Mouse (Mus musculus): Measurements from ENCODE around the gene Xpo4. TPM values are rescaled to one million over a fixed set of nuclear protein-coding genes. Genes with fewer than 3 reads are reported as not detected.

Xpo4 gene
- polyA plus RNA-seq, 1 experiment from 2014 or later = 20.4 TPM

DNA sequence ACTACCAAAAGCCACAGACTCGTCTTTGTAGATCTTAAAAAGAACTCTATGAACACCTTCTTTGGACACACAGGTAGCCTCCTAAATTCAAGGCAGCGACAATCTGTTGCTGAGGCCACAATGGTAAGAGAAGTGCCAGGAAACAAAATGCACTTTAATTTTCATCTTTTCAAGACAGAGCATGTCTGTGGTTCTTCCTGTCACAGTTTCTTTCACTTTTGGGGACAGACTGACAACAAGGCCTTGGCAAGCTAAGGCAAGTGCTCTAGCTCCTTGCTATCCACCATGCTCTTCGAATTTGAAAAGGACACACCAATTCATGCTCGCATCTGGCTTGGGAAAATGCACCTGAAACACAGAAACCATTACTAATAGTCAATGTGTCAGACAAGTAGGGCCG, 72.0 kb downstream of the Xpo4 start:
- H3K9me3 ChIP-seq = no peaks in the 10 kb centered on the region
- H3K9ac ChIP-seq = no peak overlapping the region
- no peak overlapping the region for H3K4me2 ChIP-seq
- no peak overlapping the region for H3K27ac ChIP-seq
- H3K27me3 ChIP-seq (replicated peaks) = no peaks in the 10 kb centered on the region
- H3K4me1 ChIP-seq = no peaks in the 10 kb centered on the region
- no peak overlapping the region for H3K4me3 ChIP-seq (replicated peaks)
- peaks cover 39% of the 10 kb centered on the region; the same call in 1 of the 2 replicates for H3K36me3 ChIP-seq
- ATAC-seq (ENCODE audit: insufficient read depth, low FRiP score, low read depth) = no peak
- WGBS = 92% methylated on average over 5 of the region's 5 CpGs

DNA sequence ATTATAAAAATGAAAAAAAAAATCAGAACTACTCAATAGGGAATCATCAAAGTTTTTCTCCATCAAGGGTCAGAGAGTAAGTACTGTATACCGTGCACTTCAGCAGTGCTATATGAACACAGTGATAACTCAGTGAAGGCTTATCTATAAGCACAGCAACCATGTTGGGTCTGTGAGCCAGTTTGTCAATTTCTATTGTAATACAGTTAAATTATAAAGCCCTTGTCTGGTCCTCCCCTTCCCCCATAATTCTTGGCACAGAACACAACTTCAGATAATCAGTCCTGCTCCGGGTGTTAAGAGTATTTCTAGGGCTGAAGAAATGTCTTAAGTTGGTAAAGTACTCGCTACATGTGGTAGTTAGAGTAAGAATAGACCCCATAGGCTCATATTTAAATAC, 73.4 kb downstream of the Xpo4 start:
- H3K9me3 ChIP-seq = no peaks in the 10 kb centered on the region
- H3K4me3 ChIP-seq (replicated peaks) = no peak overlapping the region
- H3K4me2 ChIP-seq = no peak overlapping the region
- peaks cover 39% of the 10 kb centered on the region; the same call in 1 of the 2 replicates for H3K36me3 ChIP-seq
- 91% methylated on average over 3 of the region's 3 CpGs for WGBS
- H3K9ac ChIP-seq = no peak overlapping the region
- ATAC-seq (ENCODE audit: insufficient read depth, low FRiP score, low read depth) = no peak
- no peaks in the 10 kb centered on the region for H3K4me1 ChIP-seq
- H3K27me3 ChIP-seq (replicated peaks) = no peaks in the 10 kb centered on the region
- H3K27ac ChIP-seq = no peak overlapping the region

DNA sequence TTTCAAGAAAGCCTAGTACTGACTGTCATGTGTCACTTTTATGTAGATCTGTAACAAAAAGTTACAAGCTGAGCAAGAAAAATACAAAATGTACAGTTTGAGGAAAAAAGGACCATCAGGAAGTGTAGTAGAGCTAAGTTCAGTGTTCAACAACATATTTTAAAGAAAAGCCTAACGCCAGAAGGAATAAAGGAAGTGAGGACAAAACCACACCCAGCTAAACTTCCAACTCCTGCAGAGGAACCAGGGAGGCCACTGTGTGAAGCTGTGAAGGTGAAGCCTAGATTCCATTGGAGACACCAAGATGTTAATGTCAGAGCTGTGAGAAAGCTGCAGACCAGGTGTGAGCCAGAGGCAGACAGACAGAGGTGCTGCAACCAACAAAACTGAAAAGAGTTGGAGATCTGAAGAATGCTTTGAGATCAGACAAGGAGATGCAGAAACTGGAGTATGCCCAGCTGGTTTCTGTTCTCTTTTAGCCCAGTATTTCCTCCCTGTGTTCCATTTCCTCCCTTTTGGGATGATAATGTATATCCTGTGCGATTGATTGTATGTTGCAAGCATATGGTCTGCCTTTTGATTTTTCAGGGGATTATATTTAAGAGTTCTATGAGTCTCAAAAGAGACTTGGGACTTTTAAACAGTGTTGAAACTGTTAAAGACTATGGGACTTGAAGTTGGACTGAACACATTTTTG, 88.7 kb downstream of the Xpo4 start:
- Histone ChIP-seq H3K36me3 (0 out of 2 replicates have a peak, but pooled peaks cover 1% of the 10 kb centered on the region), H3K9ac (no peak overlapping the region), H3K27me3 (replicated peaks) (no peaks in the 10 kb centered on the region), H3K27ac (no peak overlapping the region), H3K4me3 (replicated peaks) (no peak overlapping the region), H3K4me2 (no peak overlapping the region), H3K4me1 (no peaks in the 10 kb centered on the region), H3K9me3 (no peaks in the 10 kb centered on the region)
- no peak for ATAC-seq (ENCODE audit: insufficient read depth, low FRiP score, low read depth)
- WGBS = 84% methylated on average over 2 of the region's 2 CpGs

DNA sequence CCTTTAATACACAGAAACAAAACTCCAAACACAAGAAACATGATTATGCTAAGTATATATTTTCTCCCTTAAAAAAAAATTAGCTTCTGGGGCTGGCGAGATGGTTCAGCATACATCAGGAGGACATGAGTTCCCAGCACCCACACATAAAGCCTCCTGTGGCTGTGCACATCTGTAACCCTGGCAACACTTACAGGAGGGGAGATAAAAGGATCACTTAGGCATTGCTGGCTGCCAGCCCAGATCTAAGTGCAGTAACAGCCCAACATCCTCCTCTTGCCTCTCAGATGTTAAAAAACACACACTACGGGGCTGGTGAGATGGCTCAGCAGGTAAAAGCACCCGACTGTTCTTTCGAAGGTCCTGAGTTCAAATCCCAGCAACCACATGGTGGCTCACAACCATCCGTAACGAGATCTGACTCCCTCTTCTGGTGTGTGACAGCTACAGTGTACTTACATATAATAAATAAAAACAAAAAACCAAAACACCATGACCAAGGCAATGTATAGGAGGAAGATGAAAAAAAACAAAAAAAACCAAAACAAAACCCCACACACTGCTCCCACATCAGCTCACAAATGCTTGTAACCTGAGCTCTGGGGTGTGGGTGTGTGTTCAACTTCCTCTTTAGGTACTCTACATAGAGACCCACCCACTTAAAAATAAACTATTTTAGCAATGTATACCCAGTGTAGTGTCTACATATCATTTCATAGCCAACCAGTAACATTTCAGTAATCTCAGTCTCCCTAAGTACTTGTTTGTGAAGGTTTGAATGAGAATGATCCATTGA, 90.2 kb downstream of the Xpo4 start:
- no peak for ATAC-seq (ENCODE audit: insufficient read depth, low FRiP score, low read depth)
- no peaks in the 10 kb centered on the region for H3K9me3 ChIP-seq
- H3K4me3 ChIP-seq (replicated peaks) = no peak overlapping the region
- H3K9ac ChIP-seq = no peak overlapping the region
- H3K4me2 ChIP-seq = no peak overlapping the region
- no peaks in the 10 kb centered on the region for H3K36me3 ChIP-seq
- no peaks in the 10 kb centered on the region for H3K27me3 ChIP-seq (replicated peaks)
- WGBS = 80% methylated on average over 6 of the region's 6 CpGs
- H3K4me1 ChIP-seq = no peaks in the 10 kb centered on the region
- no peak overlapping the region for H3K27ac ChIP-seq

DNA sequence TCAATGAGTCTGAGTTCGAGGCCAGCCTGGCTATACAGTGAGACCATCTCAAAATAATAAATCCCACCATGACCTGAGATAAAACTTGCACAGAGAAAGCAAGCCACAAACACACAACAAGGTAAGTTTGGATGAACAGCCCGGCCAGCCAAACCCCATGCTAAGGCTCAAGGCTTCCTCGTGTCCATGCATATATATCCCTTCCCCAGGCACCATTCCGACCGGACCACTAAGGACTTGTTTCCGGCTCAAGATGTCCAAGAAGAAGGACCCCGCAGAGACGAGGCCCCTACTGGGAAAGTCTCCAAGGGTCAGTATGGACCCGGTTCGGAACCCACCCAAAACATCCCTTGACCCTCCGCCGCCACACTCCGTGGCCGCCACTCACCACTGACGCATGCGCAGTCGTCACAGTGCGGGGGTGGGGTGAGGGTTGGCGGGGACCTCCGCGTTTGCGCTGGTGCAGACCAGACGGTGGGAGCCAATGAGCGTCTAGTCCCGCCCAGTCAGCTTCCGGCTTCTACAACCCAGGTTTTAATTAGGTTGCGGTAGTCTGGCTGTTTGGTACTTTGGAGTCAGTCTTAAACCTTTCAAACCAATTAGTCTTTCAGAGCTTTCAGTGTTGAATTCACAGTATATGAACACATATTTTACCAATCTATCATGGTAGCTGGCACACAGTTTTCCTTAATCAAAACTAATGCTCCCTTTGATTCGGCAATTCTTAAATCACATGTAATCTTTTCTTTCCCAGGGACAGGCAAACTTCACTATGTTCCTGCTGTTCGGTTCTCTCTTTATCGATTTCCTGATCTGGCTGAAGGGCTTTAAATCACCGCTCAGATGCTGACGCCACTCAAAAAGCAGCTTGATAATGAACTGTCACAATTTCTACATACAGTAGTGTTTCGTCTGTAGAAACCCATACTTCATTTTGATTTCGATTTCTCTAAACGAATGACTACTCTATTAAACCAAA, 93.8 kb downstream of the Xpo4 start, which contains the start of gene Eef1akmt1:
TSS of gene Eef1akmt1 (minus strand) at position 458 of the 979 bp plus-strand sequence.
- WGBS = 8% methylated on average over 35 of the region's 35 CpGs

DNA sequence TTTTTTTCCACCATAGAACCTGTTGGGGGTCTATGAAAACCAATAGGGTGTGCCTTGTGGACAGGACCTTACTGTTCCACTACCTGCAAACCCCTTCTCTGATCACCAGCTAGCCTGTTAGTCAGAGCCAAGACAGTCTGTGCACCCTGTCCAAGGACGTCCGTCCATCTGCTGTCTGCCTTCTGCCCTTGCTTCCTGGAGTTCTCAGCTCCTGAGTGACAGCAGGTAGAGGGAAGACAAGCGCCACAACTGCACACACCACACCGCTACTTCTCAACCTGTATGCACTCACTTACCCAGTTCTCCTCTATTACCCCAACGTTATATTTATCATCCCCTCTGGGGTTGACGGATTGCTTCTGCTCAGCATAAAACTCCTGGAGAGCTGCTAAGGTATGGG, 99.6 kb downstream of the Xpo4 start:
- H3K9ac ChIP-seq = no peak overlapping the region
- no peak overlapping the region for H3K27ac ChIP-seq
- peaks cover 4% of the 10 kb centered on the region; the same call in 1 of the 2 replicates for H3K36me3 ChIP-seq
- H3K9me3 ChIP-seq = no peaks in the 10 kb centered on the region
- no peak overlapping the region for H3K4me3 ChIP-seq (replicated peaks)
- H3K27me3 ChIP-seq (replicated peaks) = no peaks in the 10 kb centered on the region
- 83% methylated on average over 6 of the region's 6 CpGs for WGBS
- no peaks in the 10 kb centered on the region for H3K4me1 ChIP-seq
- ATAC-seq (ENCODE audit: insufficient read depth, low FRiP score, low read depth) = no peak
- H3K4me2 ChIP-seq = no peak overlapping the region

More for the DNA sequence above, 93.8 kb downstream of the Xpo4 start, which contains the start of gene Eef1akmt1:
- Histone ChIP-seq H3K4me2 (peak within 1 kb of the TSS; percentile 63), H3K27me3 (replicated peaks) (no peaks in the 10 kb centered on the region), H3K9ac (peak within 1 kb of the TSS; percentile 43), H3K36me3 (no peaks in the 10 kb centered on the region), H3K9me3 (no peaks in the 10 kb centered on the region), H3K4me1 (no peaks in the 10 kb centered on the region), H3K4me3 (replicated peaks) (peak within 1 kb of the TSS; percentile 60), H3K27ac (peak within 1 kb of the TSS; percentile 79)
- peak; percentile 100 for ATAC-seq (ENCODE audit: insufficient read depth, low FRiP score, low read depth)

DNA sequence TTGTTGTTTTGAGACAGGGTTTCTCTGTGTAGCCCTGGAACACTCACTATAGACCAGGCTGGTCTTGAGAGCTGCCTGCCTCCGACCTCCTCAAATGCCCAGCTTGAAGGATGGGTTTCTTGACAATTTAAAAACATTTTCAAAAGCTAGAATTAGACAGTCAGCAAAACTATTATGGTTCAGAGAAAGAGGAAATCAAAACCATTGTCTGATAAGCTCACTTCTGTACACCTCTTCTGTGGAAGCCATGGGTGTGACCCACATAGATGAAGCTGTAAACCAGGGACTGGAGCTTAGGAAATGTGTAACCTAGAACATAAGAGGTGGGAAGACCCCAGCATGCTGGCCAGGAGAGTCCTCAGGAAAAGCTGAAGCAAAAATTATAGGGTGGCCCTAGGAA, 108.3 kb downstream of the Xpo4 start:
- Histone ChIP-seq H3K27me3 (replicated peaks) (no peaks in the 10 kb centered on the region), H3K4me2 (no peak overlapping the region), H3K9me3 (no peaks in the 10 kb centered on the region), H3K36me3 (no peaks in the 10 kb centered on the region), H3K4me3 (replicated peaks) (no peak overlapping the region), H3K27ac (no peak overlapping the region), H3K9ac (no peak overlapping the region), H3K4me1 (no peaks in the 10 kb centered on the region)
- 79% methylated on average over 1 of the region's 1 CpGs for WGBS
- no peak for ATAC-seq (ENCODE audit: insufficient read depth, low FRiP score, low read depth)

DNA sequence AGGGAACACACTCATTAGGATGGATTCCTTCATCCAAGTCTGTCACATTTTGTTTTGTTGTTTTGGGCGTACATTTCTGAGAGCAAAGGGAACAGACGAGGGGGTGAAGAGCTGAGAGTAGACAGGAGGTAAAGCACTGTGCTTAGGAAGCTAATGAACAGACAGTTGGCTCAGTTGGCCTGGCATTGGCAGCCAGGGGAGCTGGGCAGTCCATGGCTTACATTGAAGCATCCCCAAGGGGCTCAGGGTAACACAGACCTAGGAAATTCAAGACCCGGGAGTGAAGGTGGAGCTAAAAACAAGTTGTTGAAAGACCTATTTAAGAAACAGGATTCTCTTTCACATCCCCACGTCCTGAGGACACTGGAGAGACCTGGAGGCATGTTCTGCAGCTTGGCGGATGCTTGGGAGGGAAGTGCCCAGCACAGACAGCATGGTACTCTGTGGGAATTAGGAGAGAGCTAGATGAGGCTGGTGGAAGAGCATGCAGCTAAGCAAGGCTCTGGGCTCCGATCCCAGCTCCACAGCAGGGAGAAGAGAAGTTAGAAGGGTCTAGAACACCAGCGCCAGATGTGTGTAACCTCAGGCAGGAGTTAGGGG, 109.7 kb downstream of the Xpo4 start:
- Histone ChIP-seq H3K27ac (no peak overlapping the region), H3K9me3 (no peaks in the 10 kb centered on the region), H3K27me3 (replicated peaks) (no peaks in the 10 kb centered on the region), H3K4me3 (replicated peaks) (no peak overlapping the region), H3K4me2 (no peak overlapping the region), H3K4me1 (no peaks in the 10 kb centered on the region), H3K9ac (no peak overlapping the region), H3K36me3 (no peaks in the 10 kb centered on the region)
- WGBS = 85% methylated on average over 7 of the region's 7 CpGs
- no peak for ATAC-seq (ENCODE audit: insufficient read depth, low FRiP score, low read depth)

DNA sequence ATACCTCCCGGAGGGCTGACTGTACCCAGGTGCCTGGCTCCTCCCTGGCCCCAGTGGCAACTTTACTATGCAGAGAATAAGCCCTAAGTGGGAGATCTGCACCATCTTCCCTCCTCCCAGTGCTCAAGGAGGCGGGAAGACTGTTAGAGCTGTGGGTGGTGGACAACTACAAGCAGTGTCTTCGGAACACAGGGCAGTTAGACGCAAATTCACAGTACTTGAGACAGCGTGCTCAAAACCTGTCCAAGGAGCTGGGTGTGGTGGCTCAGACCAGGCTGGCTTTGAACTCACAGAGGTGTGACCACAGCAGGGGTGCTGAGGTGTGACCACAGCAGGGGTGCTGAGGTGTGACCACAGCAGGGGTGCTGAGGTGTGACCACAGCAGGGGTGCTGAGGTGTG, 110.8 kb downstream of the Xpo4 start:
- Histone ChIP-seq H3K4me1 (no peaks in the 10 kb centered on the region), H3K27ac (no peak overlapping the region), H3K4me2 (no peak overlapping the region), H3K9ac (no peak overlapping the region), H3K36me3 (0 out of 2 replicates have a peak, but pooled peaks cover 3% of the 10 kb centered on the region), H3K9me3 (no peaks in the 10 kb centered on the region), H3K27me3 (replicated peaks) (no peaks in the 10 kb centered on the region), H3K4me3 (replicated peaks) (no peak overlapping the region)
- 93% methylated on average over 5 of the region's 5 CpGs for WGBS
- no peak for ATAC-seq (ENCODE audit: insufficient read depth, low FRiP score, low read depth)

DNA sequence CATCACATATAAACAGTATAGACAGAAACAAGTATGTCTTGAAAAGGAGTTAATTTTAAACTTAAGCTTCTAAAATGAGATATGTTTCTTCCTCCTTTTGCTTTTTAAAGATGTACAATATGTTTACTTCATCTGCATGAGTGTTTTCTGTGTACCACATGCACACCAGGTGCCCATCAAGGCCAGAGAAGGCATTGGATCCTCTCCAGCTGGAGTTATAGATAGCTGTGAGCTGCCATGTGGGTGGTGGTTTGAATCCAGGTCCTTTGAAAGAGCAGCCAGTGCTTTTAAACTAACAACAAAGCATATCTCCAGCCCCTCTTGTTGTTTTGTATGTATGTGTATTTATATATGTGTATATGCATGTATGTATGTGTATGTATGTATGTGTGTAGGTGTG, 112.3 kb downstream of the Xpo4 start:
- H3K36me3 ChIP-seq = 0 out of 2 replicates have a peak, but pooled peaks cover 3% of the 10 kb centered on the region
- no peaks in the 10 kb centered on the region for H3K9me3 ChIP-seq
- no peak overlapping the region for H3K27ac ChIP-seq
- no peak overlapping the region for H3K9ac ChIP-seq
- H3K4me1 ChIP-seq = no peaks in the 10 kb centered on the region
- H3K27me3 ChIP-seq (replicated peaks) = no peaks in the 10 kb centered on the region
- H3K4me2 ChIP-seq = no peak overlapping the region
- no peak overlapping the region for H3K4me3 ChIP-seq (replicated peaks)
- no peak for ATAC-seq (ENCODE audit: insufficient read depth, low FRiP score, low read depth)

DNA sequence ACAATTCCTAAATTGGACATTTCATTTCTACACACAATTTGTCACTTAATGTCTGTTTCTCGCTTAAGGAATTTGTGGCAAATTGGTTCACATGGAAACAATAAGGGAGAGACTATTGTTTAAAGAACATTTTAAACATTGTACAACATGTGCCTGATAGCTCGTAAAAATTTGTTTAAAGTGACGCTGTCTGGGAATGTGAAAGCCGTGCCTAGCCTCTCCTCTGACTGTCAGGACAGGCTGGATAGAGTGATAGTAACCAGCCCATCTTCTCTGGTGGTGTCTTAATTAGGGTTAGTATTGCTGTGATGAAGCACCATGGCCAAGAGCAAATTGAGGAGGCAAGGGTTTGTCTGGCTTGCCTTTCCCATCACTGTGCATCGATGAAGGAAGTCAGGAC, 118.2 kb downstream of the Xpo4 start:
- Histone ChIP-seq H3K9ac (no peak overlapping the region), H3K4me2 (no peak overlapping the region), H3K4me3 (replicated peaks) (no peak overlapping the region), H3K27me3 (replicated peaks) (no peaks in the 10 kb centered on the region), H3K4me1 (peaks cover 10% of the 10 kb centered on the region), H3K9me3 (no peaks in the 10 kb centered on the region), H3K36me3 (0 out of 2 replicates have a peak, but pooled peaks cover 3% of the 10 kb centered on the region), H3K27ac (peak overlapping the region; percentile 78)
- 0 out of 2 replicates have a peak, but pooled peaks have one; percentile 33 for ATAC-seq (ENCODE audit: insufficient read depth, low FRiP score, low read depth)
- 36% methylated on average over 5 of the region's 5 CpGs for WGBS
